Mouse (Mus musculus) CH12.LX (cell line): ENCODE measurements around the gene 4930579G24Rik. TPM values are rescaled to one million over a fixed set of nuclear protein-coding genes. Genes with fewer than 3 reads are reported as not detected.

Source experiments
- DNase-seq: peaks from one replicate; pipeline ENCODE4 v3.0.0-alpha.2; 2013; ENCODE audit errors: extremely low read depth
- H3K27ac ChIP-seq: 2 replicates; pipeline ENCODE4 v1.5.1; 2012; ENCODE audit warnings: low read depth, mild to moderate bottlenecking, control low read depth, moderate library complexity; ENCODE audit not compliant: insufficient read depth
- H3K27me3 ChIP-seq: replicated peaks from 2 replicates; pipeline ENCODE3; 2012; ENCODE audit warnings: inconsistent platforms
- H3K36me3 ChIP-seq, 2 experiments: replicated peaks in 1 of 2; 2 replicates each; pipeline versions ENCODE3 to v1.6.1; 2012; ENCODE audit warnings: inconsistent platforms in 1 of 2, low read length in 1 of 2, mild to moderate bottlenecking in 1 of 2, mixed read lengths in 1 of 2, moderate library complexity in 1 of 2; ENCODE audit not compliant: control insufficient read depth in 1 of 2, insufficient read depth in 1 of 2
- H3K4me1 ChIP-seq, 2 experiments: 2 replicates each; pipeline ENCODE4 v1.6.1; 2012; ENCODE audit warnings: inconsistent platforms in 1 of 2, moderate library complexity in 1 of 2; ENCODE audit not compliant: insufficient read depth in 2 of 2, control insufficient read depth in 1 of 2
- H3K4me2 ChIP-seq: 2 replicates; pipeline ENCODE4 v1.6.1; 2012; ENCODE audit warnings: low read depth, mild to moderate bottlenecking, control low read depth; ENCODE audit not compliant: poor library complexity, insufficient read depth, severe bottlenecking
- H3K4me3 ChIP-seq, 3 experiments: fragments of 150-350 bp in 1 of 3; sonication (generic) in 1 of 3; replicated peaks in 1 of 3; 2 replicates each; pipeline versions ENCODE3 to v1.5.1; 2011 to 2012; ENCODE audit warnings: low read depth in 2 of 3, low read length in 2 of 3, mild to moderate bottlenecking in 2 of 3, moderate library complexity in 2 of 3, control low read depth in 1 of 3, improper control_type of control experiment in 1 of 3, inconsistent platforms in 1 of 3, mixed read lengths in 1 of 3; ENCODE audit not compliant: poor library complexity in 1 of 3
- H3K79me2 ChIP-seq: replicated peaks from 2 replicates; pipeline ENCODE4 v1.6.1; 2012; ENCODE audit warnings: mild to moderate bottlenecking, moderate library complexity; ENCODE audit not compliant: control insufficient read depth, poor library complexity, insufficient read depth, severe bottlenecking; ENCODE audit errors: extremely low read depth
- H3K9ac ChIP-seq: 2 replicates; pipeline ENCODE4 v1.6.1; 2012; ENCODE audit warnings: low read depth, mild to moderate bottlenecking, control low read depth, moderate library complexity; ENCODE audit not compliant: insufficient read depth
- H3K9me3 ChIP-seq: replicated peaks from 2 replicates; pipeline ENCODE3; 2012; ENCODE audit warnings: low read length, inconsistent platforms, mixed read lengths
- BHLHE40 ChIP-seq: IDR thresholded peaks from 2 replicates; pipeline ENCODE4 v1.6.1; 2011; ENCODE audit warnings: mild to moderate bottlenecking, low read depth, low read length, improper control_type of control experiment
- CHD1 ChIP-seq: IDR thresholded peaks from 2 replicates; pipeline ENCODE4 v1.6.1; 2012; ENCODE audit warnings: low read depth, low read length, improper control_type of control experiment, inconsistent platforms
- E2F4 ChIP-seq: IDR thresholded peaks from 2 replicates; pipeline ENCODE4 v1.6.1; 2011; ENCODE audit warnings: low read depth, low read length, improper control_type of control experiment; ENCODE audit not compliant: insufficient replicate concordance
- EP300 ChIP-seq: IDR thresholded peaks from 2 replicates; pipeline ENCODE4 v1.6.1; 2011; ENCODE audit warnings: low read length, improper control_type of control experiment
- ETS1 ChIP-seq: conservative IDR thresholded peaks from 2 replicates; pipeline ENCODE4 v1.6.1; 2012; ENCODE audit warnings: low read depth, mild to moderate bottlenecking, inconsistent platforms, low read length, improper control_type of control experiment, moderate library complexity
- JUND ChIP-seq: conservative IDR thresholded peaks from 2 replicates; pipeline ENCODE4 v1.6.1; 2011; ENCODE audit warnings: low read depth, low read length, improper control_type of control experiment
- KAT2A ChIP-seq: IDR thresholded peaks from 2 replicates; pipeline ENCODE4 v1.6.1; 2012; ENCODE audit warnings: low read length, improper control_type of control experiment, inconsistent platforms; ENCODE audit not compliant: insufficient replicate concordance
- MAX ChIP-seq: IDR thresholded peaks from 2 replicates; pipeline ENCODE4 v1.6.1; 2011; ENCODE audit warnings: low read length, improper control_type of control experiment
- MAZ ChIP-seq: IDR thresholded peaks from 2 replicates; pipeline ENCODE4 v1.6.1; 2012; ENCODE audit warnings: low read depth, mild to moderate bottlenecking, inconsistent platforms, low read length, improper control_type of control experiment, moderate library complexity
- MEF2A ChIP-seq: IDR thresholded peaks from 2 replicates; pipeline ENCODE4 v1.6.1; 2014; ENCODE audit warnings: low read depth, mild to moderate bottlenecking, inconsistent platforms, low read length, improper control_type of control experiment, borderline replicate concordance
- MXI1 ChIP-seq: IDR thresholded peaks from 2 replicates; pipeline ENCODE4 v1.6.1; 2011; ENCODE audit warnings: mild to moderate bottlenecking, low read depth, low read length, improper control_type of control experiment
- MYC ChIP-seq: IDR thresholded peaks from 2 replicates; pipeline ENCODE4 v1.6.1; 2011; ENCODE audit warnings: low read depth, mild to moderate bottlenecking, improper control_type of control experiment, low read length
- NELFE ChIP-seq: IDR thresholded peaks from 2 replicates; pipeline ENCODE4 v1.6.1; 2011; ENCODE audit warnings: low read depth, low read length, improper control_type of control experiment
- NRF1 ChIP-seq: IDR thresholded peaks from 2 replicates; pipeline ENCODE4 v1.6.1; 2014; ENCODE audit warnings: low read depth, mild to moderate bottlenecking, inconsistent platforms, low read length, improper control_type of control experiment, moderate library complexity
- PAX5 ChIP-seq: IDR thresholded peaks from 2 replicates; pipeline ENCODE4 v1.6.1; 2012; ENCODE audit warnings: low read length, inconsistent platforms, mixed read lengths
- POLR2A ChIP-seq: IDR thresholded peaks from 2 replicates; pipeline ENCODE4 v1.6.1; 2011; ENCODE audit warnings: low read depth, mild to moderate bottlenecking, improper control_type of control experiment, low read length
- RCOR1 ChIP-seq: conservative IDR thresholded peaks from 2 replicates; pipeline ENCODE4 v1.6.1; 2012; ENCODE audit warnings: low read depth, mild to moderate bottlenecking, inconsistent platforms, low read length, improper control_type of control experiment
- SMC3 ChIP-seq: IDR thresholded peaks from 2 replicates; pipeline ENCODE4 v1.6.1; 2011; ENCODE audit warnings: low read depth, low read length, improper control_type of control experiment
- TBP ChIP-seq: conservative IDR thresholded peaks from 2 replicates; pipeline ENCODE4 v1.6.1; 2011; ENCODE audit warnings: low read depth, low read length, improper control_type of control experiment
- UBTF ChIP-seq: IDR thresholded peaks from 2 replicates; pipeline ENCODE4 v1.6.1; 2012; ENCODE audit warnings: low read depth, mild to moderate bottlenecking, inconsistent platforms, low read length, improper control_type of control experiment, moderate library complexity
- USF1 ChIP-seq: IDR thresholded peaks from 2 replicates; pipeline ENCODE4 v1.6.1; 2014; ENCODE audit warnings: low read depth, mild to moderate bottlenecking, inconsistent platforms, low read length, improper control_type of control experiment
- ZNF384 ChIP-seq: IDR thresholded peaks from 2 replicates; pipeline ENCODE4 v1.6.1; 2012; ENCODE audit warnings: low read depth, low read length, improper control_type of control experiment, inconsistent platforms
- dilution Hi-C: fragments of 300-500 bp; cut with MboI; formaldehyde crosslinking; loops from 2 replicates; pipeline ENCODE4 v1.14.3; 2020; ENCODE audit warnings: low sequenced_read_pairs; ENCODE audit not compliant: extremely low pct_unique_long_range_greater_than_20kb, extremely low pct_ligation_motif_present
- in situ Hi-C: fragments of 300-500 bp; cut with MboI; formaldehyde crosslinking; loops from 3 replicates; pipeline ENCODE4 v1.14.3; 2019; ENCODE audit warnings: low sequenced_read_pairs, low pct_ligation_motif_present, low pct_unique_long_range_greater_than_20kb, mixed read lengths
- polyA plus RNA-seq: library from polyadenylated mRNA; unstranded; fragments of >175 nt; gene quantifications from 2 replicates; pipeline ENCODE4 v1.2.1, GENCODE M21; 2012; ENCODE audit warnings: low read depth; ENCODE audit not compliant: insufficient read length
- total RNA-seq, 2 experiments: library from RNA; depleted of rRNA; stranded (reverse); fragments of 300-350 nt in 1 of 2; fragments of >200 nt in 1 of 2; gene quantifications; 2 replicates each; pipeline ENCODE4 v1.2.3; 2012 to 2014

Gene 4930579G24Rik
- total and polyA plus RNA-seq, 3 experiments: 9.4 to 15.7 (median 10.2) TPM

GRCm38 (mm10) chr3:79673082-79673481, 44.2 kb downstream of the 4930579G24Rik start (continued):
- TF ChIP-seq MYC: no peak
- TF ChIP-seq KAT2A: no peak
- no peak for TF ChIP-seq ETS1
- peak; percentile 88 for TF ChIP-seq SMC3
- TF ChIP-seq JUND: no peak
- no peak for TF ChIP-seq MAX
- no peak for TF ChIP-seq UBTF
- TF ChIP-seq PAX5: no peak
- TF ChIP-seq, all 38 proteins: peak for 5

- H3K4me2 ChIP-seq: no peak overlapping the region
- H3K36me3 ChIP-seq: no peaks in the 10 kb centered on the region
- in situ Hi-C loops: no loop called here
- no peaks in the 10 kb centered on the region for H3K79me2 ChIP-seq
- no peak overlapping the region for H3K4me3 ChIP-seq
- TF ChIP-seq TBP: no peak
- TF ChIP-seq EP300: no peak
- TF ChIP-seq POLR2A: no peak
- TF ChIP-seq MYC: no peak
- TF ChIP-seq ETS1: no peak
- TF ChIP-seq SMC3: no peak
- TF ChIP-seq NELFE: no peak
- no peak for TF ChIP-seq MAZ
- TF ChIP-seq, all 38 proteins: peak for 0
- Histone ChIP-seq H3K27me3 (no peaks in the 10 kb centered on the region), H3K4me1 (0 out of 4 replicates have a peak, but pooled peaks cover 0 to 6% of the 10 kb centered on the region in 2 experiments), H3K27ac (no peak overlapping the region), H3K9ac (no peak overlapping the region), H3K9me3 (no peaks in the 10 kb centered on the region)
- dilution Hi-C loops: no loop called here
- no peak for DNase-seq
Observed at GRCm38 (mm10) chr3:79674641-79675040, 45.8 kb downstream of the 4930579G24Rik start.

GRCm38 (mm10) chr3:79676411-79676810, 47.5 kb downstream of the 4930579G24Rik start:
- Histone ChIP-seq H3K9ac (no peak overlapping the region), H3K27ac (no peak overlapping the region), H3K27me3 (no peaks in the 10 kb centered on the region), H3K36me3 (no peaks in the 10 kb centered on the region), H3K79me2 (no peaks in the 10 kb centered on the region), H3K4me3 (no peak overlapping the region), H3K4me2 (no peak overlapping the region), H3K9me3 (no peaks in the 10 kb centered on the region), H3K4me1 (0 out of 4 replicates have a peak, but pooled peaks cover 0 to 6% of the 10 kb centered on the region in 2 experiments)
- in situ Hi-C loops: no loop called here
- no peak for TF ChIP-seq ETS1
- no peak for TF ChIP-seq USF1
- no peak for TF ChIP-seq MYC
- no peak for TF ChIP-seq CHD1
- no peak for TF ChIP-seq JUND
- TF ChIP-seq MAX: no peak
- TF ChIP-seq E2F4: no peak
- TF ChIP-seq MEF2A: no peak
- no peak for TF ChIP-seq NELFE
- TF ChIP-seq RCOR1: no peak
- no peak for TF ChIP-seq MXI1
- no peak for TF ChIP-seq BHLHE40
- TF ChIP-seq ZNF384: no peak
- no peak for TF ChIP-seq NRF1
- no peak for DNase-seq
- dilution Hi-C loops: no loop called here
